Mouse (Mus musculus) liver, postnatal 0 days (tissue): Measurements from ENCODE around the gene Gda.

ENCODE experiments used
- CTCF ChIP-seq: sonication (generic); IDR thresholded peaks from 2 replicates; pipeline ENCODE4 v1.5.1; 2016; ENCODE audit warnings: antibody characterized with exemption, low read depth
- EP300 ChIP-seq: IDR thresholded peaks from 2 replicates; pipeline ENCODE4 v1.6.1; 2016; ENCODE audit warnings: antibody characterized with exemption, low read depth, mild to moderate bottlenecking

- TF ChIP-seq CTCF (no peak), EP300 (no peak)
Observed at GRCm38 (mm10) chr19:21425391-21425790, 47.9 kb downstream of the Gda start.
